Mouse (Mus musculus) right cerebral cortex, postnatal 4 days (tissue): ENCODE measurements around the gene Pnpla1.

ENCODE experiments used
- DNase-seq: peaks from one replicate; pipeline ENCODE4 v3.0.0-alpha.2; 2022

Gene Pnpla1

GRCm38 (mm10) chr17:28926866-28927635, 68.8 kb downstream of the Pnpla1 start:
- peak; percentile 55 for DNase-seq

- no peak for DNase-seq
Measured at GRCm38 (mm10) chr17:28928004-28928403, 69.8 kb downstream of the Pnpla1 start.

DNA sequence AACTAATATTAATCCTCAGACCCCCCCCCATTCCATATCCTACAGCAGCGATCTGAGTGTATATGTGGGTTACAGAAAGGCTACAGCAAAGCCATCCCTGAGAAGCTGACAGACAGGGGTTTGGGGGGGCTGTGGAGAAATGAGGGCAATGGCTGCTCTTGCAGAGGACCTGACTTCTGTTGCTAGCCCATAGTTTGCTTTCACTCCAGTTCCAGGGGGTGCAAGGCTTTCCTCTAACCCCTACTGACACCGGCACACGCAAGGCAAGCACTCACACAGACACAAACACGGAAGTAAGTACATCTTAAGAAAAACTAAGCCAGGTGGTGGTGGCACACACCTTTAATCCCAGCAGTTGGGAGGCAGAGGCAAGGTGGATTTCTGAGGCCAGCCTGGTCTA, 71.2 kb downstream of the Pnpla1 start:
- no peak for DNase-seq

GRCm38 (mm10) chr17:28930392-28931074, 72.3 kb downstream of the Pnpla1 start:
- peak; percentile 71 for DNase-seq

GRCm38 (mm10) chr17:28931436-28932211, 73.4 kb downstream of the Pnpla1 start:
- DNase-seq, result no peak

DNA sequence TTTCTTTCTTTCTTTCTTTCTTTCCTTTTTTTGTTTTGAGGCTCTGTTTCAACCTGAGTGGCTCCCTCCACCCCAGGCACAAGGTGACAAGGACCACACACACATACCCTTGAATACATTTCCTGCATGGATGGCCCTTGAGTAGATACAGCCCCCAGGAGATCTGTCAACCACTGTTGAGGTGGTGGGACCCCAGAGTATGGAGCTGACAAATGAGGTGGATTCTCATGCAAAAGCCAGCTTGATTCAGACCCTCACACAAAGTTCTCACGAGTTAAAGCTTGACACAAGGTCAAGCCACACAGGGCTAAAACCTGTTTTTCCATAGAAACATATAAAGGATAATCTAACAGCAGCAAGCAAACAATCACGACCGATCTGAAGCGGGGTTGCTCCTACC, 74.1 kb downstream of the Pnpla1 start:
- no peak for DNase-seq

DNA sequence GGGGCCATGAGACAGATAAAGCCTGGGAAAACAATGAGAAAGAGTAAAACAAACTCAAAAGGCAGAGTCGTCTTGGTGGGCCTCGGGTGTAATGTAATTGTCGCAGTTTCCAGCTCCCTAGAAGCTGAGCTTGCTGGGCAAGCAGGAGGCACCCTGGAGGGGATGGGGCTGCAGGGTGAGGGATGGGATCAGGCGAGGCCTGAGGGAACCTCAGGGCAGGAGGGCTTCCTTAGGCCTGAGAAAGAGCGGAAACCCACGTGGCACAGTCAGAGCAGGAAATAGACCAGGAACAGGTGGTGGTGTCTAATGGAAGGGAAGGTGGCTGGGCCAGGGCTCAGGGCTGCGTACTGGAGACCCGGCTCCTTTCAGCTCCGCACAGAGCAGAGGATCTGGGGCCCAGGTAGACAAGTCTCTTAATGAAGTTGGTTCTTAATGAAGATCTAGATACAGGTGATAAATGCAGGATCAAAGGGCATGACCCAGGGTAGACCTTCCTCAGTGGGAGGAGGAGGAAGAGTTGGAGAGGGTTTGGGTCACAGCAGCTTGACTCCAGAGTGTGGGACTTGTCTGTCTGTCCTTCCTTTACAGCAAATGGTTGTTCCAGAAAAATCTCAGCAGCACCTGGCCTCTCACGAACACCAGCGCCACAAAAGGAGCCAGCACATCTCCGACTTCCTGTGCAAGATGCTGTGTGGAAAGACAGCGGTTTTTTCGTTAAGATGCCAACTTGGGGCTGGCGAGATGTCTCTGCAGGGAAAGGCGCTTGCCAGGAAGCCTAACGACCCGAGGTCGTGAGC, 76.1 kb downstream of the Pnpla1 start:
- no peak for DNase-seq

DNA sequence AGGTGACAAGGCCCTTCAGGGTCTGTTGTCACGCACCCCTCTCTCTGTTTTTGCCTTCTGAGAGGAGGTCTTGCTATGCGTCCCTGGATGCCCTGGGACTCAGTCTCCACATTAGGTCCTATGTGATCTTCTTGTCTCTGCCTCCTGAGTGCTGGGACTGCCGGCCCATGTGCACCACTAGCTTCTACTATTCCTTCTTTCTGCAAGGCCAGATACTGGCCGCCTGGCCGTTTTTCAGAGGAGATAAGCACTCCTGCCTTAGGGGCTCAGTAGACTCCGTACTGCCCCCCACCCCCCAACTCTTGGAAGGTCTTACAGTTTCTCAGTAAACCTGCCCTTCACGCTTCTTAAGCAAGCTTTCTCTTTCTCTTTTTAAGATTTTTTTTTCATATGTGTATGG, 77.9 kb downstream of the Pnpla1 start:
- no peak for DNase-seq

GRCm38 (mm10) chr17:28936622-28937345, 78.6 kb downstream of the Pnpla1 start:
- DNase-seq, result peak; percentile 64
